Mouse (Mus musculus) T-helper 2 cell (primary cell): ENCODE results near the gene Ift122.

Experiments used
- in situ Hi-C: fragments of 300-600 bp; cut with MboI, MseI; formaldehyde crosslinking; loops from one replicate; pipeline ENCODE4 v1.15.1; 2025; ENCODE audit warnings: high pct_unique_total_duplicates

The Ift122 gene

GRCm38 (mm10) chr6:115919876-115920275 is 66.6 kb downstream of the Ift122 start:
- in situ Hi-C loops: no loop called here

- in situ Hi-C loops: no loop called here
Observed at GRCm38 (mm10) chr6:115924829-115925228, 71.6 kb downstream of the Ift122 start.

- in situ Hi-C loops: no loop called here
Observed at GRCm38 (mm10) chr6:115926416-115926815, 73.1 kb downstream of the Ift122 start.

- in situ Hi-C loops: no loop called here
Observed at GRCm38 (mm10) chr6:115927292-115928242, 74.3 kb downstream of the Ift122 start.

- in situ Hi-C loops: no loop called here
Observed at GRCm38 (mm10) chr6:115930018-115930417, 76.7 kb downstream of the Ift122 start.

GRCm38 (mm10) chr6:115931639-115932038 is 78.4 kb downstream of the Ift122 start, which contains the start of gene Rho:
Gene Rho, plus strand, starts transcription at chr6:115931748.
- in situ Hi-C loops: no loop called here

- in situ Hi-C loops: no loop called here
Observed at GRCm38 (mm10) chr6:115932391-115932790, 79.1 kb downstream of the Ift122 start.

- in situ Hi-C loops: no loop called here
Observed at GRCm38 (mm10) chr6:115935544-115935943, 82.3 kb downstream of the Ift122 start.

- in situ Hi-C loops: no loop called here
Observed at GRCm38 (mm10) chr6:115938011-115938410, 84.7 kb downstream of the Ift122 start.

GRCm38 (mm10) chr6:115938798-115939197 is 85.5 kb downstream of the Ift122 start:
- in situ Hi-C loops: no loop called here

GRCm38 (mm10) chr6:115940603-115941002 is 87.3 kb downstream of the Ift122 start:
- in situ Hi-C loops: no loop called here

- in situ Hi-C loops: no loop called here
Observed at GRCm38 (mm10) chr6:115941128-115941527, 87.9 kb downstream of the Ift122 start.

GRCm38 (mm10) chr6:115943498-115944427 is 90.5 kb downstream of the Ift122 start:
- in situ Hi-C loops: no loop called here

- in situ Hi-C loops: no loop called here
Observed at GRCm38 (mm10) chr6:115944638-115945037, 91.4 kb downstream of the Ift122 start, which contains the start of gene H1foo. Gene H1foo, plus strand, starts transcription at chr6:115944938.

GRCm38 (mm10) chr6:115945633-115946032 is 92.4 kb downstream of the Ift122 start:
- in situ Hi-C loops: no loop called here

- in situ Hi-C loops: no loop called here
Observed at GRCm38 (mm10) chr6:115946389-115946788, 93.1 kb downstream of the Ift122 start.

GRCm38 (mm10) chr6:115954506-115955074 is 101.3 kb downstream of the Ift122 start:
- in situ Hi-C loops: no loop called here

- in situ Hi-C loops: no loop called here
Observed at GRCm38 (mm10) chr6:115955169-115955568, 101.9 kb downstream of the Ift122 start.

- in situ Hi-C loops: no loop called here
Observed at GRCm38 (mm10) chr6:115955664-115956063, 102.4 kb downstream of the Ift122 start.

- in situ Hi-C loops: no loop called here
Observed at GRCm38 (mm10) chr6:115956418-115956921, 103.2 kb downstream of the Ift122 start.

GRCm38 (mm10) chr6:115956922-115957601 is 103.8 kb downstream of the Ift122 start:
- in situ Hi-C loops: no loop called here
